Mouse (Mus musculus) 416B (cell line): ENCODE results near the gene Vmn1r28.
A peak's percentile ranks its signal among the peaks of the same experiment; 100 is the strongest.
"Not testable (repeated sequence)": the region's sequence is repeated elsewhere in the genome, so short reads cannot be mapped to it uniquely, and the experiment has no call there.

Experiments
- DNase-seq: peaks from one replicate; pipeline ENCODE4 v3.0.0; 2011; ENCODE audit warnings: low read depth

Gene Vmn1r28

DNA sequence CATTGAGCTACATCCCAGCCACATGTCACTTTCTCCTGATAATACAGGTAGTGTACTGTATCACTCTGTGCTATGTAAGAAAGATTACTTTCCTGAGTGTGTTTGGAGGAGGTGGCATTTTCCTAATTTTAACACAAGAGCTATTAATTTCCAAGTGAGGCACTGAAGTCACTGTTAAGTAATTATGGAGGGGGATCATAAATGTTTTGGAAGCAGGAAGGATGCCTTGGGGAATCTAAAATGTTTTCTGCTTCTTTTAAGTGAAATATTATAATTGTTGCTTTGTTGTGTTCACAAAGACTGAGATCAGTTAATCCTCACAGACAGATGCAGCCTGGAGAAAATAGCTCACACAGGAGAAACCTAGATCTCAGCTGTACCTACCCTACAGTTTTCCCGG lies at the start of gene Vmn1r28:
TSS of gene Vmn1r28 (plus strand) at position 301 of the 400 bp plus-strand sequence.
- no peak for DNase-seq

DNA sequence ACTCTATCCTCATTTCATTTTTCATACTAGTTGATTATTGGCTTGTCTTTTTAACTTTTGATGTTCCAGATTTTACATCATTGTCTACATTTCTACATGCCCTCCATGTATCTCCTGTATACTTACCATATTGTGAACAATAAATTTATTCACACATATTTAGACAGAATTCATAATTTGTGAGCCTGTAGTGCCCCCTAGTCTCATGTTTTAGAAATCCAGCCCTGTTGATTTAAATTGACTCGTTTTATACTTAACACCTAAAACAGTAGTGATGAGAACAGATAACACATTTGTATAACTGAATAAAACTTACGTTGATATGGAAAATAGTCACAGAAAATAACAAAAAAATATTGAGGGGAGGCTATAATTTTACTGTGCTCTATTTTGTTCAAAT lies 45.7 kb upstream of the Vmn1r28 start:
- DNase-seq = peak; percentile 22

DNA sequence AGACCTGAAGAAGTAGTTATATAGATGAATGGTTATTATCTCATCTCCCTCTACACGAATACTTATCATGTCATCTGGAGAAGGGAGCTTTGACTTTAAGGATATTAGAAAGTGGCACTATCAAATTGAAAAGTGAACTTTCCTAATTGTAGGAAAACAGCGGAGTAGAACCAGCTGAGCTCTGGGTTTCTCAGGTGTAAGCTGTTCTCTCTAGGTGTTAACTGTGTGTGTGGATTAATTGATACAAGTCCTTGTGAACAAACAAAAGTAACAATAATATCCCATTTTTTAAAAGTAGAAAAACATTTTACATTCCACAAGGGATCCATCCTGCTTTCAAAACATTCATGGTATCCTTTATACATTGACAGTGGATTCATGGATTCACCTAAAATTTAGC lies 43.1 kb upstream of the Vmn1r28 start, which contains the start of gene Vmn1r27:
TSS of gene Vmn1r27 (minus strand) at position 101 of the 400 bp plus-strand sequence.
- no peak for DNase-seq

DNA sequence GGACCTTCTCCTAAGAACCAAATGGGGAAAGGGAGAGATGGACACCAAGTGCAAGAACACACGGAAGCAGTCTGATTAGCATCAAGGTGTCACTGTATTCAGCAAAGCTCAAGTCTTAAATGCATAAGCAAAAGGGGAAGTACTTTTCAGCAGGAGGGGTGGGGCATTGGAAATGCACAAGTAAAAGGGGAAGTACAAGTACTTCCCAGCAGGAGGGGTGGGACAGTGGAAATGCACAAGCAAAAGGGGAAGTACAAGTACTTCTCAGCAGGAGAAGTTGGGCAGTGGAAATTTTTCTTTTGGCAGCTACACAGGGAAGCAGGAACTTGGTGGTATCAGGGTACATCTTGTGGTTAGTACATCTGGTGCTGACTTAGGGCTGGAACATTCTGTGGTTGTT lies 17.8 kb downstream of the Vmn1r28 start:
- peak; percentile 67 for DNase-seq

DNA sequence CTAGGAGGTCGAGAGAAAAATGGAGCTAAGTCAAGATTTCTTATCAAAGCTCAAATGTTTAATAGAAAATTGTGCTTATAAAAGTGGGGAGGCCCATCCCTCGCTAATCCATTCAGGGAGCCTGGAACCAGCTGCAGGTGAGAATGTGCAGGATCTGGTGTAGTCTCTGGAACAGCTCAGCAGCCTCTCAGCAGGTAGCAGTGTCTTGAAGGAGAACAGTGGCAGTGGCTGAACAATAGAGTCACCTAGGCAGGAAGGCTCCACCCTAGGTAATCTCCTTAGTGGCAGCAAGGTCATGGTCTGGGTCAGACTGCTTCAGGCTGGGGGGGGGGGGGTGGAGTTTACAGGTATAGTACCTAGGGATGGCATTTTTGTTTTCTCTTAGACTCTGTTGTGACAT lies 30.4 kb downstream of the Vmn1r28 start:
- no peak for DNase-seq

DNA sequence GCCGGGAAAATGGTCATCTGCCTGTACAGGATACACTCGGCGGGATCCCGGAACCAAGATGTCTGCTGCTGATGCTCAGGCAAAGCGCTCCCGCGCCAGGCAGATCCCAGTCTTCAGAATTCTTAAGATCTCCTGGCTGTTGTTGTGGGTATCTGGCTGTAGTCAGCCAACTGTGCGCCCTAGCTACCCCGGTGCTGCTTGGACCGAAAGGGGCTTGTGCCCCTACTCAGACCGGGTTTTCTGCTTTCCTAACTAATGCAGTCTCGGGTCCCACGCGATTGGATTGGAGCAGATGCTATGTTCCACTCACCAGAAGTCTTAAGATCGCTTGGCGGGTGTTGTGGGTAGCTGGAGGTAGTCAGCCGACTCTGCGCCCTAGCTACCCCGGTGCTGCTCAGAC lies 36.7 kb downstream of the Vmn1r28 start:
- DNase-seq = not testable (repeated sequence)

DNA sequence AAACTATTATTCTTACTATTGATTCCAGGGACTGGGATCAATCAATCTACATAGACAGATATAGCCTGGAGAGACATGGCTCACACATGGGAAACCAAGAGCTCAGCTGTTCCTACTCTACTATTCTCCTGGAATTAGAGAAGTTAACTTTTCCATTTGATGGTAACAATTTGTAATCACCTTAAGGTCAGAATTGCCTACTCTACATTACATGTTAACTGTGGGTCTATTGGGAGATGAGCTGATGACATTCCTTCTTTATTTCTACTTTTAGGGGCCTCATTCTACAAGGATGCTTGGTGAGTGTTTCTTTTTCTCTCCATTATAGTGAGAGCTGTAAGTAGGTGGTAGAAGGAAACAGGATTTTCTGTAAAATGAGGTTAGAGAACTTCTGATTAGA lies 39.4 kb downstream of the Vmn1r28 start, which contains the start of gene Vmn1r29:
TSS of gene Vmn1r29 (plus strand) at position 301 of the 400 bp plus-strand sequence.
- DNase-seq = no peak
